Mouse (Mus musculus) liver, embryonic 14.5 days (tissue): Measurements from ENCODE around the gene Dyrk1a.

ENCODE experiments used
- CTCF ChIP-seq: IDR thresholded peaks from 2 replicates; pipeline ENCODE4 v1.5.1; 2016; ENCODE audit warnings: antibody characterized with exemption, low read depth, control low read depth
- EP300 ChIP-seq: IDR thresholded peaks from 2 replicates; pipeline ENCODE4 v1.6.1; 2016; ENCODE audit warnings: antibody characterized with exemption, low read depth

DNA sequence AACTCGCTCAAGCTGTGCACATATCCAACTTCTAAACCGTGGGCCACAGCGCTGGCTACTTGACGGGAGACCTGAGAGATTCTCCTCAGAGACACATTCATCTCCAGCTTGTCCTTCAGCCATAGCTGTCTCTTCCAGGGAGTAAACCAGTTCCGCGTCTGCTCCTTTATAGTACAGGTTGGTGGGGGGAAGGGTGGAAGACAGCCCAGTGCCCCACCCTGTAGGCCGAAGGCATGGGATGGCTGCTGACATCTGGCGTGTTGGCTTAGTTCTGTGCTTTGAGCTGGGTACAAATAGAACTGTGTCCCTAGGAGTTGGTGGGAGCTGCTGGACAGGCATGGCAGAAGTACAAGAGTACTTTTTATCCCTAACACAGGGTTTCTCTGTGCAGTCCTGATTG lies 18.4 kb downstream of the Dyrk1a start:
- TF ChIP-seq CTCF = no peak
- TF ChIP-seq EP300 = no peak
